Mouse (Mus musculus): ENCODE measurements around the gene Prrg4.
A peak's percentile ranks its signal among the peaks of the same experiment; 100 is the strongest.
"Not testable (repeated sequence)": the region's sequence is repeated elsewhere in the genome, so short reads cannot be mapped to it uniquely, and the experiment has no call there.

The Prrg4 gene

GRCm38 (mm10) chr2:104849276-104849990, at the start of gene Prrg4:
TSS of gene Prrg4 (minus strand) at chr2:104849876.
- DNase-seq (ENCODE audit: low spot score): no peak

GRCm38 (mm10) chr2:104887882-104888566, 38.3 kb upstream of the Prrg4 start:
- DNase-seq (ENCODE audit: low spot score): peak; percentile 76

- DNase-seq (ENCODE audit: low spot score): not testable (repeated sequence)
Observed at GRCm38 (mm10) chr2:104887331-104887730, 37.7 kb upstream of the Prrg4 start.

- DNase-seq (ENCODE audit: low spot score): no peak
Observed at GRCm38 (mm10) chr2:104886109-104886508, 36.4 kb upstream of the Prrg4 start.

GRCm38 (mm10) chr2:104878794-104879193, 29.1 kb upstream of the Prrg4 start:
- no peak for DNase-seq (ENCODE audit: low spot score)

GRCm38 (mm10) chr2:104869101-104869500, 19.4 kb upstream of the Prrg4 start:
- DNase-seq (ENCODE audit: low spot score): no peak

- no peak for DNase-seq (ENCODE audit: low spot score)
Observed at GRCm38 (mm10) chr2:104867282-104867855, 17.7 kb upstream of the Prrg4 start, which contains the start of gene Ccdc73. TSS of gene Ccdc73 (plus strand) at chr2:104867805.

GRCm38 (mm10) chr2:104864176-104864860, 14.6 kb upstream of the Prrg4 start:
- DNase-seq (ENCODE audit: low spot score): no peak

- DNase-seq (ENCODE audit: low spot score): no peak
Observed at GRCm38 (mm10) chr2:104860426-104860825, 10.8 kb upstream of the Prrg4 start.

GRCm38 (mm10) chr2:104859060-104859459, 9.4 kb upstream of the Prrg4 start:
- no peak for DNase-seq (ENCODE audit: low spot score)

GRCm38 (mm10) chr2:104858083-104858482, 8.4 kb upstream of the Prrg4 start:
- not testable (repeated sequence) for DNase-seq (ENCODE audit: low spot score)

GRCm38 (mm10) chr2:104856218-104856617, 6.5 kb upstream of the Prrg4 start:
- DNase-seq (ENCODE audit: low spot score): no peak

GRCm38 (mm10) chr2:104855732-104856131, 6.1 kb upstream of the Prrg4 start:
- no peak for DNase-seq (ENCODE audit: low spot score)

GRCm38 (mm10) chr2:104854836-104855235, 5.2 kb upstream of the Prrg4 start:
- no peak for DNase-seq (ENCODE audit: low spot score)

- no peak for DNase-seq (ENCODE audit: low spot score)
Observed at GRCm38 (mm10) chr2:104852546-104852945, 2.9 kb upstream of the Prrg4 start.

GRCm38 (mm10) chr2:104851686-104852085, 2.0 kb upstream of the Prrg4 start:
- no peak for DNase-seq (ENCODE audit: low spot score)

- no peak for DNase-seq (ENCODE audit: low spot score)
Observed at GRCm38 (mm10) chr2:104849991-104850359, 299 bp upstream of the Prrg4 start.

GRCm38 (mm10) chr2:104848235-104849161, 1.2 kb downstream of the Prrg4 start:
- no peak for DNase-seq (ENCODE audit: low spot score)

GRCm38 (mm10) chr2:104847645-104848044, 2.0 kb downstream of the Prrg4 start:
- DNase-seq (ENCODE audit: low spot score): no peak

- no peak for DNase-seq (ENCODE audit: low spot score)
Observed at GRCm38 (mm10) chr2:104846638-104847414, 2.9 kb downstream of the Prrg4 start.

GRCm38 (mm10) chr2:104842559-104842958, 7.1 kb downstream of the Prrg4 start:
- no peak for DNase-seq (ENCODE audit: low spot score)

All from layer of hippocampus, adult 9-10 months (tissue).